Mouse (Mus musculus) G1E (cell line): Measurements from ENCODE around the gene Cyb5b.

ENCODE experiments used
- CTCF ChIP-seq: IDR thresholded peaks from 2 replicates; pipeline ENCODE4 v1.5.1; 2012; ENCODE audit warnings: low read depth, low read length, inconsistent platforms, mixed read lengths
- POLR2AphosphoS5 ChIP-seq: IDR thresholded peaks from 2 replicates; pipeline ENCODE4 v1.6.1; 2012; ENCODE audit warnings: low read depth, low read length, inconsistent platforms; ENCODE audit not compliant: insufficient replicate concordance
- TAL1 ChIP-seq: conservative IDR thresholded peaks from 2 replicates; pipeline ENCODE4 v1.6.1; 2012; ENCODE audit warnings: low read depth, low read length, inconsistent platforms, mixed read lengths

- TF ChIP-seq POLR2AphosphoS5 (no peak), TAL1 (no peak), CTCF (no peak)
Measured at GRCm38 (mm10) chr8:107153326-107154210, 3.1 kb downstream of the Cyb5b start.
